Mouse (Mus musculus) layer of hippocampus, postnatal 25 days (tissue): Measurements from ENCODE around the gene Cul1. TPM values are rescaled to one million over a fixed set of nuclear protein-coding genes. Genes with fewer than 3 reads are reported as not detected.

ENCODE experiments used
- DNase-seq, 2 experiments: peaks; one replicate each; pipeline ENCODE4 v3.0.0; 2022; ENCODE audit warnings: mixed read lengths in 2 of 2, low spot score in 1 of 2; ENCODE audit errors: extremely low spot score in 1 of 2
- total RNA-seq, 2 experiments: library from RNA; stranded (reverse); gene quantifications; 2 replicates each; pipeline ENCODE4 v1.2.3; 2021

Gene Cul1
- total RNA-seq, 2 experiments from 2014 or later: 97.7 to 112 TPM

DNA sequence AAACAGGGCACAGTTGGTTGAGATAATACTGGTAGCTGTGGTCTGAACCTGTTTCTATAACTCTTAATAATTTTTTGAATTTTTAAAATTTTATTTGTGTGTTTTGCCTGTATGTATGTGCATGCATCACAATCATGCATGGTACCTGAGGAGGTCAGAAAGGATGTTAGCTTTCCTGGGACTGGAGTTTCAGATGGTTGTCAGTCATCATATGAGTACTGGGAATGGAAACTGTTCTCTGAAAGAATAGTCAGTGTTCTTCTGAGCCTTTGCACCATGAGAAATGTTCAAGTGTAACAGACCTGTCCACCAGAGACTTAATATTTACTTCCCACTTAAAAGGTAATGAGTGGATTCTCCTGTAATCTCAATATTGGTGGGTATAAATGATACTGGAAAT, 13.9 kb downstream of the Cul1 start:
- no peak for DNase-seq

DNA sequence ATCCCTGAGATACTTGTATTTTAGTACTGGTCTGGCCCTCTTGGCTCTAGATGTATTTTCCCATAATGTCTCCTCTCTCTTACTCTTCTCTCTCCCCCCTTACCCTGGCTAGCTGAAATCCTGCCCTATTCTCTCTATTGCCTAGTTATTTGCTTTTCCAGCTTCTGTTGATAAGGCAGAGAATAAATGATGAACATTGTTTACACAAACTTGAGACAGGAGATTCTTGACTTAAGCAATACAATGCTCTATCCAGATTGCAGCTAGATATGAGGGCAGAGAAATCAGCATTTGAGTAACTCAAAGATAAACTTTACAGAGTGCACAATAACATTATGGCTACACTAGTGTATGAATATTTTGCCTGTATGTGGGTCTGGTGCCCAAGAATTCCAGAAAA, 16.6 kb downstream of the Cul1 start:
- no peak for DNase-seq

DNA sequence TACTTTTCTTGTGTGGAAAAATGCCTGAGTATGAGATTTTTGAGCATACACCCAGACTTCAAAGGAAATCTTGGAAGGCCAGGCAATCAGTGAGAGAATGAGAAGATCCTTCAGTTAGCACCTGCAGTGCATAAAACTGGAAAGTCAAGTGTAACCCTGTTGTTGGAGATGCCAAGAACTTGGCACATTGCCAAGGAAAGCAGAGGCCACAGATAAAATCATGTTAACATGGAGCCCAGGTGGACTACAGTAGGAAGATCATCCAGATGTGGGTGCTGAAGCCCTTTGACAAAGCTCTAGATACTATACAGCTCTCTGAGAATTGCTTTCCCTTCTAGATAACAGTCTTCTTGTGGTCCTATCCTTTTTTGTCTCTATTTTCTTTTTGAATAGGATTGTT, 19.2 kb downstream of the Cul1 start:
- DNase-seq: no peak

DNA sequence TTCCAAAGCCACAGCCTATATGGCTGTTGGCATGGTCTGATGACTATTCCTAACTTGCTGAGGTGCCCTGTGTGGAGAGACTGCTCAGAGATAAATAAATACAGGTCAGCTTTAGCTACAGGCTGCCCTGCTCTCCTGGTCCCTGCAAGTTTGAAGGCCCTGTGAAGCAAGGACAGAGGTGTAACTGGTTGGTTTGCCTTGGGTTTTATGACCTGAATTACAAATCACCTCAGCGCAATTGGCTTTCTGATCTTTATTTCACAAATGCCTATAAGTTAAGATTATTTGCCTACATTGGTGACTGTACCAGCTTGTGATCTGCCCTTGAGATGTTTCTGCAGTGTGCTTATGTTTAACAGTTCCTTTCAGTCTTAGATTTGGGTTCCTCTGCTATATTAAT, 28.8 kb downstream of the Cul1 start:
- no peak for DNase-seq

DNA sequence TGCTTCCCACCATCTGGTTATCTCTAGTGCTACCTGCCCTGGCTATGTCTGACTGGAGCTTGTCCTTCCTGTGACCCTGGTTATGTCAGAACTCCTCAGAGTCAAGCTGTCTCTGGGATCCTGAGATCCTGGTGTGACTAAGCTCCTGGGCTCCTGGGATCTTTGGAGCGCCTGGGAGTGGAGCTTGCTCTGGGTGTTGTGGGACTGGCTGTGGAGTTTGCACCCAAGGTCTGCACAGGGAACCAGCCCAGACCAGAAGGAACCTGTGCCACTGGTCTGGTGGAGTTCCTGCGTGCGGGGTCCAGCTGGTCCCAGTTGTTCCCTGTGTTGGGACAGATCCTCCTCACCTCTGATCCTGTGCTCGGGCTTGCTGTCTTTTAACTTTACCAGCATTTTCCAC, 41.4 kb downstream of the Cul1 start:
- no peak for DNase-seq

DNA sequence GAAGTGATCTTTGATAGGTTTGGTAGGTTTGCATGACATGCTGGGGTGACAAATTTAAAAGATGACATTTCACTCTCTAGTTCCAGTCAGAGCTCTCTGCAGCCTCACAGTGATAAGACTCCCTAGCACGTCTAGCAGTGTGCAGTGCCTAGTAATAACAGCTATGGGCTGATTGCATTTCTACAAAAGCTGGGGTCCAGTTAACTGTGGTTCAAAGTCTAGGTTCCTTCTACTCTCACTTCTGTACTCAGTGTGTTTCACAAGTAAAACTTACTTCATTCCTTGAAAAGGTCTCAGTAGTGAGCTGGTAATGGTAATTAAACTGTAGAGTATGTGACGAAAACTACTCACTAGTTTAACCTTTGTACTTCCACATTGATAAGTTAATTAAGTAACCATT, 66.8 kb downstream of the Cul1 start:
- no peak for DNase-seq

DNA sequence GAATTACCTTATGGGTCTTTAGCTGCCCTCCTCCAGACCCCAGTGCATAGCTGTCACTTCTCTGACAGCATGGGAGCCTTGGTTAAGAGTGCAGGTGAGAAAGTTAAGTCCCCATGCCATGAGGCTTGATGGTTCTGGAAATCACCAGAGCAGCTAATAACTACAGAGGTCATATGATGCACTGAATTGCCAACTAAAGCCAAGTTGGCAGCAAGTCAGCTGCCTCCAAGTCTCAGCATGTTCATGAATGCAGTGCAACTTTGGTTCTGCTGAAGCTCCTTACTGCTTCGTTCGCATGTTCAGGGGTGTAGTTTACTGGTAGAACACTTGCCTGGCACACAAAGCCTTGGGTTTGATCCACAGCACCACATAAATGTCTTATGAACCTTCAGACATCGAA, 69.2 kb downstream of the Cul1 start:
- no peak for DNase-seq

DNA sequence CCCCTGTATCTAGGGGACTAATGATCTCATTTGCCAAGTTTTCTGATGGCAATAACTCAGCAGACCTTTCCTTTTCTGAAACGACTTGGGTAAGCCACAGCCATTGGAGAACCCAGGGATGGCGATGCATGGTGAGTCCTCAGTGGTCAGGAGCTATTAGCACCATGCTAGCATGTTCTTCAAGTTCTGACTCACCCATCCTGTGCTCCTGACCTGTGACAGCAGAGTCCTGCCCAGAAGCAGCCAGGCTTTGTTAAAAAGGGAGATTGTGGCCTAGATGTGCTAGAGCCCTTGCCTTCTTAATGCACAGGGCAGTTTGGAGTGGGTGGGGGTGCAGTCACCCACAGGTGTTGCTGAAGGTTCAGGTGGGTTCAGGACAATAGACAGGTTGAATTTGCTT, 71.8 kb downstream of the Cul1 start:
- no peak for DNase-seq

DNA sequence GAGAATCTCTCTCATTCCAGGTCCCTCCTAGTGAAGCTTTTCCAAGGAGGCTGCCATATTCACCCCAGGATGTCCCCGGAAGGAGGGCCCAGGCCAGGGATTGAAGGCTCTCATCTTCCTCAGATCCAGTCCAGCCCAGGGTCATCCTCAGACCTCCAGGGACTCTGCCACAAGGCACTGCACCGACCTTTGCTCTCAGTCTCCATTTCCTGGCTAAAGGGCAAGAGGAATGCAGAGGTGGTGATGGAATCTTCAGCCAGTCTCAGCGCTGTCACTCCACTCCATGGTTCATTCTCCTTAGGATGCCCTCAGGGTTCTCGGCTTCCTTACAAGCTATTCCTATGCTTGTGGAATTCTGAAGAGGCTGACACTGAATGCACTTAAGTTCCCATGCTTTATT, 73.2 kb downstream of the Cul1 start:
- DNase-seq: no peak

DNA sequence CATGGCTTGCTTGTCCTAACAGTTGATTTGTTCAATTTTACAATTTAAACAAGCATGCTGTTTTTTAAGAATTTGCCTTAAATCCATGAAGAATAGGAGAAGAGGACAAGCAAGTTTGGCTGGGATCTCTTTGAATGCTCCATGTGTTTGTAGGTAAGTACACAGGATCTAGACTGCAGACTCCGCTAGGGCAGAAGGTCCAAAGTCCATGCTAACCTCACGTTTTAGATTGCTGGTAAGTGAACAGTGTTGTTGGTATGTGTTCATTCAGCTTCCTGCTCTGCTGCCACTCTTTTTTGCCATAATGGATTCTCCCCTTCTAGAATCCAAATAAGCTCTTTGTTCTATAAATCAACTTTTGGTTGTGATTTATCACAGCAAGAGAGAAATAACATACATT, 73.9 kb downstream of the Cul1 start:
- no peak for DNase-seq

DNA sequence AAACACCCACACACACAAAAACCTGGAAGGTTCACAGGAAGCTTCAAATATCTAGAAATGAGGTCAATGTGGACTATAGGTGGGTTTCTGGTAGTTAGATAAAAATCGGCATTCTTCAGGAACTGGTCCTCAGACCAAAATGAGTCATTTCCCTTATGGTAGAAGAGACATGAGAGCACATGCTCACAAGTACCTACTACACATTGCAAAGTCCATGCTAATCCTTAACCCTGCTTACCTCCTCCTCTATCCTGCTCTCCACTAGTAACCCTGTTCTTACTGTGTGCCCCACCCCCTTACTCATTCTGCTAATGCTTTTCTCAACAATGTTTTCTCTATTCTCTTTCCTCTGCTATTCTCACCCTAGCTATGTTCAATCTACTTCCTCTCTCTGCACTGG, 74.5 kb downstream of the Cul1 start:
- DNase-seq: no peak

DNA sequence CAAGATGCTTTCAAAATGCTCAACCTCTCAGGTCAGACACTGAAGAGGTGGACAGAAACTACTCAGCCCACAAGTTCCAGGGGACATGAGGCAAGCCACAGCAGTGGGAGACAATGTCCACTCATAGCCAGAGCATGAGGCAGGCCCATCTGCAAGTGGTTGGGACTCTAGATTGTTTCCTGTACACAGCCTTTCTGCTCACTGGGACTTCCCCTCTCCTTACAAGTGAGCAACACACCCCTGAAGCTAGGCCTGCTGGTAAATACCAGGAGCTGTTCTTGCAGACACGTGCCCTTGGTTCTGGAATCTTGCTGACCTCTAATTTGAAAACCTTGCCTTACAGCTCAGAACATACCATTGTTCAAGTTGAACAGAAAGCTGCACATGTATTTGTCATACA, 79.3 kb downstream of the Cul1 start:
- no peak for DNase-seq

DNA sequence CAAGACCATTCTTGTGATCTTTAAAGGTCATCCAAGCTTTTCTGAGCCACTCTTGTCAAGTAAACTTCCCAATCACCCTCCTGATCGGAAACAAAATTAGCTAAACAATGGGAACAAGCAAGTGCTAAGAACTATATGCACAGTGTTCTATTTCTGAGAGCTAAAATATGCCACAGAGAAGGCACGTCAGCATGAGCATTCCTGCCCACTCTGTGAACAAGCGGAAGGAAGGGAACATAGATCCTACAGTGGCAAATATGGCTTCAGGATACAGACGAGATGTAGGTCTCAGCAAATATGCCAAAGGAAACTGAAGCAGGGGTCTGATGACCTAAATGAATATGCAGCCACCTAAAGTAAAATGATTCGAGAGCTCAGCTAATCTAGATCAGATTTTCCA, 82.1 kb downstream of the Cul1 start:
- DNase-seq: no peak

DNA sequence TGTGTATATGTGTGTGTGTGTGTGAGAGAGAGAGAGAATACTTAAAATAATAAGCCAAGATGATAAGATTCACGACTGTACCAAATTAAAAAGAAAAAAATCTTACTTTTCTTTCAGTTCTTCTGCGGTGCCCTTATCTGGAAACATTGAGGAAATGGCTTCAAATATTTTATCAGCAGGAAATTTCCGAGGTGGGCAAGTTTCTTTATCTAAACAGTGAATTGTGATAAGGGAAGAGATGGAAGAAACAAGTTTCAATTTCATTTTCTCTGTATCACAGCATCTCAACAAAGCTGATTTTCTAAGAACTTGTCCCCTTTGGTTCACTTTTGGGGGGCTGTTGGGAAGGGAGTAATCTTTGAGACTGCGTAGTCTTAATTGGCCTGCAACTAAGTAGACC, 99.1 kb downstream of the Cul1 start:
- no peak for DNase-seq

DNA sequence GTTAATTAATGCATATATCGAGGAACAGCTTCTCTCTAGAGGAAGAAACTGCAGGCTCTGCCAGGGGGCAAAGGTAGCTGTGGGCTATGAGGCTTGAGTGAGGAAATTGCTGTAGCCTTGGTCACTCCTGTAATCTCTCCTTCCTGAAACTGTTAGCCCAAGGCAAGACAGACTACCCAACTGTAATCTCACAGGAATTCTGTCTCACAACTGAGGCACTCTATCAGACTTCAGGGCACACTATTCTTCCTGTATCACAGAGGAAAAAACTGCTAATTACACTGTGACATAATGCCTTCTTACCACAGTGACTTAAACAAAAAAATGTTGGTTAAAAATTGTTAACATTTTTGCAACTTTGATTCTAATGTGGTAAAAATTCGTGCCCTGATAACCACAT, 106.1 kb downstream of the Cul1 start:
- DNase-seq: no peak

DNA sequence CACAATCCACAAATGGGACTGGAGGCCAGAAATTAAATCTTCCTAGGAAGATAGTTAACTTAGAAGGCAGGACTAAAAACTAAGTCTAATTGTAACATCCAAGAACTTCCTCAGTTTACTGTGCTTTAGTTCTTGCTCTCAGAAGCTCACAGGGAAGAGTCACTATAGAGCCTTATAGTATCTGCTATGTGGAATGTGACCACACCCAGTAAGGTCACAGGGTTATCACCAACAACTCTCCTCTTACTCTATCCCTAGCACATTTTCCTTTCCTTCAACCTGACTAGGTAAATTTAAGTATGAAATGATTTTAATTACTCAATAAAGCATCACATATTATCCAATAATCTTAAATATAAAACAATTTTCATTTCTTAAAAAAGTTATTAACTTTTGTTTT, 107.2 kb downstream of the Cul1 start:
- no peak for DNase-seq

DNA sequence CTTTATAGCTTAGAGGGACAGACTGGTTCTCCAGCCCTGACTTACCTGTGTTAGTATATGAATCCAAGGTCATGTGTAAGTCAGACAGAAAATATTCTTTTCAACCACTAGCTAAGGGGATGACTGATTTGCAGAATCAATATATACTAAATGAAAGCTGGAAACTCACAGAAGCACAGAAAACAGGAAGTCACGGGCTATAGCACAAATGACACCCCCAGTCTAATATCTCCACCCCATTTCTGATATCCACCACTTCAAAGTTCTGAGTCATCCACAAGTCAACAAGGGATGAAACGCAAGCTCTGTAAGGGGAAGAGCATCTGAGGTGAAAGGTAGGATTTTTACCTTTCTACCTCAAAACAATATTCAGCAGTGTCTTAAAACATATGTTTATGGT, 107.6 kb downstream of the Cul1 start:
- no peak for DNase-seq

DNA sequence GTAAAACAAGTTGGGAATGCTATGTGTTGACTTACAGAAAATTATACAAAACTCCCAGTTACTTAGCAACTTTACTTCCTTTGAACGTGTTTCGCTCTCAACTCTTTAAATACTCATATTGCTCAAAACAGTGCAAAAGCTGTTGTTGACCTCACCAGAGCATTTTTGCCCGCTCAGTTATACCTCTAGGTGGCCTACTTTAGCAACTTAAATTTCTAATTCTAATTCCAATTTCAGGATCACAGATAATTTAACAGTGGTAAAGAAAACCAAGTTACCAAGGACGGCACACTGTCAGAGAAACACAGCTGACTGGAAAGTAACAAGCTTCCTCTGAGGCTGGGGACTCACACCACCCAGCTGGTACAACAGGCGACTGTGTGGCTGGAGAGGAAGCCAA, 108.2 kb downstream of the Cul1 start:
- DNase-seq: no peak

DNA sequence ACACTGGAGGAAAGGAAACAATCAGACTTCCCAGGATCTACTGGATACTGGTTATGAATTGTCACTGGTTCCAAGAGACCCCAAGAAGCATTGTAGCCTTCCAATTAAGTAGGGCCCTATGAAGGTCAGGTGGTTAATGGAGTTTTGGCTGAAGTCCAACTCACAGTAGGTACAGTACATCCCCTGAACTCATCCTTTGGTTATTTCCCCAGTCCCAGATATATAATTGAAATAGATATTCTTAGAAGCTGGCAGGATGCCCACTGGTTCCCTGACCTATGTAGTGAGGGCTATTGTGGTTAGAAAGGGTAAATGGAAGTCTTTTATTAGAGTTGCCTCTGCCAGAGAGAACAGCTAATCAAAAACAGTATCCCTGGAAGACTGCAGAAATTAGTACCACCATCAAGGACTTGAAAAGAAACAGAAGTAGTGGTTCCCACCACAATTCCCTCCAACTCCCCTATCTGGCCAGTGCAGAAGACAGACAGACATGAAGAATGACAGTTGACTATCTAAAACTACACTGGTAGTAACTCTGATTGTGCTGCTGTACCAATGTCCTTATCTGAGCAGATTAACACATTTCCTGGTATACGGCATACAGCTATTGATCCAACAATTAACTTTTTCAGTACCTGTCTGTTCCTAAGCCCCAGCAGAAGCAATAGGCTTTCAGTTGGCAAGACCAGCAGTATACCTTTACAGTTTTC, 112.3 kb downstream of the Cul1 start:
- no peak for DNase-seq

DNA sequence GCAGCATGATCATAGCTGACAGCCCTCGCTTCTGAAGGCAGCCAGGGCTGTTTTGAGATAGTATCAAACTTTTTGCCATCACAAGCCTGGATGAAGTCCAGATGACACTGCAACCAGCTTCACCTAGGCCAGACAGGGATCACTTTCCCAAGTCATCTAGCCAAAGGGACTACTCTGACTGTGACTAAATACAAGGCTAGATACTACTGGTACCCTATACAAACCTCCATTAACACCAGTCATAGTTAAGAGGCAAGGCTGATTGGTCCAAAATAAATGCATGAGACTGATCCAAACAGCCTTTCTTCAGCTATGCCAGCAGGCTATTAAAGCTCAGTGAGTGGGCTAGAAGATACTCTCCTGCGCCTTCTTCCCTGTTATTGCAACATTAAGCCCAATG, 119.7 kb downstream of the Cul1 start:
- DNase-seq: no peak
